Mouse (Mus musculus) ES-E14 (cell line): ENCODE measurements around the gene Gm45808. TPM values are rescaled to one million over a fixed set of nuclear protein-coding genes. Genes with fewer than 3 reads are reported as not detected.

Source experiments
- DNase-seq: peaks from one replicate; pipeline ENCODE4 v3.0.0-alpha.2; 2013; ENCODE audit warnings: low read depth, low spot score
- H3K27ac ChIP-seq: 2 replicates; pipeline ENCODE4 v1.5.1; 2012; ENCODE audit warnings: low read depth, mild to moderate bottlenecking, low read length, moderate library complexity, mixed read lengths; ENCODE audit not compliant: poor library complexity, insufficient read depth, severe bottlenecking
- H3K36me3 ChIP-seq: 2 replicates; pipeline ENCODE4 v1.6.1; 2012; ENCODE audit warnings: mild to moderate bottlenecking, low read length, moderate library complexity, mixed read lengths; ENCODE audit not compliant: control insufficient read depth, poor library complexity, insufficient read depth, severe bottlenecking
- H3K4me1 ChIP-seq, 2 experiments: fragments of 150-350 bp in 1 of 2; sonication (generic) in 1 of 2; 2 replicates each; pipeline ENCODE4 v1.6.1; 2012; ENCODE audit warnings: low read length in 2 of 2, mild to moderate bottlenecking in 1 of 2, mixed read lengths in 1 of 2; ENCODE audit not compliant: control insufficient read depth in 2 of 2, insufficient read depth in 2 of 2, poor library complexity in 1 of 2
- H3K4me3 ChIP-seq, 2 experiments: fragments of 150-350 bp in 1 of 2; sonication (generic) in 1 of 2; 2 replicates each; pipeline ENCODE4 v1.5.1; 2012; ENCODE audit warnings: low read length in 2 of 2, low read depth in 1 of 2, mild to moderate bottlenecking in 1 of 2, mixed read lengths in 1 of 2; ENCODE audit not compliant: insufficient read depth in 1 of 2, poor library complexity in 1 of 2, severe bottlenecking in 1 of 2
- H3K9ac ChIP-seq: 2 replicates; pipeline ENCODE4 v1.6.1; 2012; ENCODE audit warnings: low read depth, mild to moderate bottlenecking, low read length, mixed read lengths; ENCODE audit not compliant: poor library complexity, insufficient read depth, severe bottlenecking
- H3K9me3 ChIP-seq: fragments of 150-350 bp; sonication (generic); 2 replicates; pipeline ENCODE4 v1.6.1; 2012; ENCODE audit warnings: low read depth, mild to moderate bottlenecking, low read length; ENCODE audit not compliant: control insufficient read depth, insufficient read depth
- CHD2 ChIP-seq: IDR thresholded peaks from 2 replicates; pipeline ENCODE4 v1.6.1; 2014; ENCODE audit warnings: mild to moderate bottlenecking, low read depth, low read length, inconsistent platforms
- HCFC1 ChIP-seq: IDR thresholded peaks from 2 replicates; pipeline ENCODE4 v1.6.1; 2012; ENCODE audit warnings: low read length, inconsistent platforms, borderline replicate concordance; ENCODE audit not compliant: insufficient read depth
- MAFK ChIP-seq: IDR thresholded peaks from 2 replicates; pipeline ENCODE4 v1.6.1; 2014; ENCODE audit warnings: mild to moderate bottlenecking, low read depth, low read length, inconsistent platforms; ENCODE audit not compliant: insufficient read depth
- ZC3H11A ChIP-seq: IDR thresholded peaks from 2 replicates; pipeline ENCODE4 v1.6.1; 2012; ENCODE audit warnings: low read depth, mild to moderate bottlenecking, inconsistent platforms, low read length, borderline replicate concordance
- ZNF384 ChIP-seq: IDR thresholded peaks from 2 replicates; pipeline ENCODE4 v1.6.1; 2012; ENCODE audit warnings: low read depth, low read length, inconsistent platforms
- in situ Hi-C, 2 experiments: fragments of 600-800 bp; cut with MboI; formaldehyde crosslinking; loops; one replicate each; pipeline ENCODE4 v1.15.1; 2025; ENCODE audit warnings: low sequenced_read_pairs in 2 of 2, inconsistent platforms in 1 of 2; ENCODE audit not compliant: unreplicated experiment in 2 of 2
- total RNA-seq: library from RNA; depleted of rRNA; stranded (reverse); fragments of 300-350 nt; gene quantifications from 2 replicates; pipeline ENCODE4 v1.2.3, GENCODE M21; 2012

Gene Gm45808
- total RNA-seq, 1 experiment, result 0.71 TPM

DNA sequence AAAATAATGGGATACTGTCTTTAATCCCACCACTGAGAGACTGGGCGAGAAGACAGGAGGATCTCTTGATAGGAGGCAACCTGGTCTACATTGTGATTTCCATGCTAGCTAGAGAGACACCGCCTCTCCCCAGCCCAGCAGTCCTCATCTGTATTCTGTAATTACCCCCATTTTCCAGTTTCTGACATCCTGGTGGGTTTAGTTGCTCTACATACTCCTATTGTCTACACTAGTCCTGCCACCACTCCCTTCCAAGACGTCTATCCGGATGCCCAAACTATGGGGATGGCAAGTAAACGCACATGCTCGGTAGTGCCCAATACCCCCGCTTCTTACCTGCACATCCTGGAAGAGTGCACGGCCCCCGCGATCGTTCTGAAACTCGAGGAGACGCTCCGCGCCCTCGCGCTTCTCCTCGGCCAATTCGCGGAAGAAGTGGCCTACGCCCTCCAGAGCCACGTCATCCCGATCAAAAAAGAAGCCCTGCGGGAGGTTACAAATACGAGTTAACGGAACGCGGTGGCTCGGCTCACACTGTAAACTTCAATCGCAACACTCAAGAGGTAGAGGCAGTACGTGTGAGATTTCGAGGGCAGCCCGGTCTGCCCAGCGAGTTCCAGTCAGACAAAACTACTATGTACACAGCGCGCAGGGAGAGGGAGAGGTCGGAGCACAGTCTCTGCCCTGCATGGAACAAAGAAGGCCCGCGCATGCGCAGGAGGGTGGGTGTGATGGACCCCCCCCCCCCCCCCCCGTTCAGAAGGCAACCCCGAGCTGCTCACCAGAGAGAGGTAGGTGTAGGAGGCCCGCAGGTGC lies 27.7 kb downstream of the Gm45808 start:
- peak overlapping the region; percentile 79 for H3K9ac ChIP-seq
- no peaks in the 10 kb centered on the region for H3K9me3 ChIP-seq
- peaks cover 47% of the 10 kb centered on the region for H3K36me3 ChIP-seq
- in situ Hi-C loops, result no loop called here
- peak overlapping the region; percentile 75 to 93 for H3K4me3 ChIP-seq
- TF ChIP-seq HCFC1, result no peak; the same call in 1 of the 2 replicates
- TF ChIP-seq ZNF384, result no peak
- no peak for TF ChIP-seq ZC3H11A
- no peak for TF ChIP-seq MAFK
- TF ChIP-seq CHD2, result no peak
- H3K27ac ChIP-seq, result peak overlapping the region; percentile 57
- peaks cover 0 to 16% of the 10 kb centered on the region in 2 experiments; a peak in 1 of 4 replicates for H3K4me1 ChIP-seq
- DNase-seq, result no peak

GRCm38 (mm10) chr7:45457204-45458060 lies 29.2 kb downstream of the Gm45808 start:
- H3K9ac ChIP-seq, result peak overlapping the region; percentile 79; the same call in 1 of the 2 replicates
- peaks cover 39% of the 10 kb centered on the region for H3K36me3 ChIP-seq
- H3K9me3 ChIP-seq, result no peaks in the 10 kb centered on the region
- peaks cover 0 to 16% of the 10 kb centered on the region in 2 experiments; a peak in 1 of 4 replicates for H3K4me1 ChIP-seq
- peak; percentile 96 for TF ChIP-seq MAFK
- peak; percentile 56; the same call in 1 of the 2 replicates for TF ChIP-seq CHD2
- TF ChIP-seq HCFC1, result 0 out of 2 replicates have a peak, but pooled peaks have one; percentile 45
- TF ChIP-seq ZC3H11A, result no peak
- peak overlapping the region in 1 of 2 experiments; percentile 75; a peak in 2 of 4 replicates for H3K4me3 ChIP-seq
- no peak for DNase-seq
- in situ Hi-C loops, result no loop called here
- H3K27ac ChIP-seq, result no peak overlapping the region

DNA sequence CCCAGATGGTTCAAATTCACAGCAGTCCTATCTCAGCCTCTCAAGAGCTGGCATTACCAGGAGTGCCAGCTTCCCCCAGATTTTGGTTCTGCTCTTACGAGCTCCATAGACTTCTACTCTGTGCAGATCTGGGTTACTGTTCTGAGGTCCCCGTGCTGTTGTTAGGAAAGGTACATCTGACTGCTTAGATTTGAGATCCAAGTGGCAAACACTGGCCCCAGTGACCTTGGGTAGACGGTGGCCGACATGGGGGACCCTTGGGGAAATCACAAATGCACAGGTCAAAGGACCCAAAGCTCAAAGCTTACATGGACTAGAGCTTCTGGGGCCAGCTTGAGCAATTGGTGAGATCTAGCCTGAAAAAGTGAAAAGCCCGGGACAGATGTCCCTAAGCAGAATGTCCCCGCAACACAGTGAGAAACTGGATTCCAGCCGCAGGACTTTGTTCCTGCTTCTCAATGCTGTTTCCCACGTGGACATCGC lies 29.8 kb downstream of the Gm45808 start:
- Histone ChIP-seq H3K9ac (peak overlapping the region; percentile 14; the same call in 1 of the 2 replicates), H3K27ac (no peak overlapping the region), H3K4me1 (peaks cover 0 to 17% of the 10 kb centered on the region in 2 experiments; a peak in 1 of 4 replicates), H3K9me3 (no peaks in the 10 kb centered on the region), H3K4me3 (peak overlapping the region in 1 of 2 experiments; percentile 75; a peak in 2 of 4 replicates), H3K36me3 (peaks cover 38% of the 10 kb centered on the region)
- TF ChIP-seq CHD2 (no peak; the same call in 1 of the 2 replicates), MAFK (no peak), ZC3H11A (no peak), ZNF384 (no peak), HCFC1 (no peak)
- DNase-seq, result no peak
- in situ Hi-C loops, result no loop called here

DNA sequence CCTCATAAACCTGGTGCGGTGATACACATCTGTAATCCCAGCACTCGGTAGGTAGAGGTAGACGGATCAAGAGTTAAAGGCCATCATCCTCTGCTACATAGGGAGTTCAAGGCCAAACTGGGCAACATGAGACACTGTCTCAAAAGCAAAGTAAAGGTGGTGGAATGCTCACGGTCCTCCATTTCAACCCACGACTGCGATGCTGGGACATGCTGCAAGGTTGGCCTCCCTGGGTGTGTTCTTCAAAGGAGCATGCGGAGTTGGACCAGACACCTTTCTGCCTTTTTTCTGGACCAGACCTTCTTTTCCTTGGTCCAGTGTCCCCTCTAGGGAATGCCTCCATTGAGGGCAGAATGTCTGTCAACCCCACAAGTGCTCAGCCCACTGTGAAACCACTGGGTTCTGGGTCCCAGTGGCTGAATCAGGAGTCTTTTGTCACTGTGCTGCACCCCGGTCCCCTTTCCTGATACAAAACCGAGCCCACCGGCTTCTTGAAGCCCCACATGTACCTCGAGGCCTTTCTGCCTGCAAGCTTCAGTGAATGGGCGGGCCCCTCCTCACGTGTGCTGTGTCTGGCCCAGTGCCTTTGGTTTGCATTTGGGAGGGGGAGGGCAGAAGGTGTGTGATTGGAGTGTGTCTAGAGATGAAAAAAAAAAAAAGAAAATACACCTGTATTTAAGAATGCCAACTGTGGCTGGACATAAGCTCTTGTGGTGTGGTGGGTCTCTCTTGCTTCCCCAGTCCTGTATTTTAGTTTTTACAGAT lies 30.5 kb downstream of the Gm45808 start:
- H3K27ac ChIP-seq, result no peak overlapping the region

More for the DNA sequence above, 30.5 kb downstream of the Gm45808 start:
- TF ChIP-seq ZNF384, result peak; percentile 94
- no peak for TF ChIP-seq MAFK
- peak; percentile 45 for TF ChIP-seq CHD2
- DNase-seq, result no peak
- peaks cover 34% of the 10 kb centered on the region for H3K36me3 ChIP-seq
- H3K9me3 ChIP-seq, result no peaks in the 10 kb centered on the region
- H3K4me3 ChIP-seq, result no peak overlapping the region
- no peak overlapping the region for H3K9ac ChIP-seq
- in situ Hi-C loops, result no loop called here
- peaks cover 0 to 19% of the 10 kb centered on the region in 2 experiments; a peak in 1 of 4 replicates for H3K4me1 ChIP-seq
